Comparison of ENCODE assay signal across 8 mouse cellular contexts in the genomic region with DNA sequence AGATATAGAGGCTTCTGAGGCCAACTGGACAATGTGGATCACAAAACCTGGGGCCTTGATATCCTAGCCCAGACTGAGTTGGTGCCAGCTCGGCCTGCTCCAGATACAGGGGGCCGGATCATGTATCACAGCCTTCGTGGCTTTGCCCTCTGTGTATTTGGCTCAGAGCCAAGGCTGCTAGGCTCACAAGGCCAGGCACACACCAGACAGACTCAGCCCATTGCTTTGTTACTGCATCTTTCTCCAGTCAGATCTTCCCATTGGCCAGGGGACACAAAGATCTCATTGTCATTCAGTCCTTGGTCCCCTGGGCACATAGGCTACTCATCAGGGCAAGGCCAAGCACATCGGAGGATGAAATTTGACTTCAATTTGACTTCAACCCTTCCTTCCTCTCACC. TPM values are rescaled to one million over a fixed set of nuclear protein-coding genes. Genes with fewer than 3 reads are reported as not detected.
DNase-seq lines count a peak whose midpoint lies in the region; ATAC-seq and TF ChIP-seq lines count a peak whose summit lies in the region.

No protein-coding gene starts in this region.

- H3K4me3 ChIP-seq in kidney, embryonic 14.5 days (ENCODE audit: low read length): no peak overlapping the region
- H3K4me3 ChIP-seq in hindbrain, embryonic 12.5 days: no peak overlapping the region
- H3K4me3 ChIP-seq in midbrain, postnatal 0 days (ENCODE audit: low read depth, low read length): no peak overlapping the region

- no peaks in the 10 kb centered on the region for H3K36me3 ChIP-seq in kidney, embryonic 14.5 days (ENCODE audit: control insufficient read depth, insufficient read depth, low read length)
- H3K36me3 ChIP-seq in hindbrain, embryonic 12.5 days: no peaks in the 10 kb centered on the region
- H3K36me3 ChIP-seq in midbrain, postnatal 0 days (ENCODE audit: insufficient read depth, low read length): no peaks in the 10 kb centered on the region

- no peak overlapping the region for H3K9ac ChIP-seq in kidney, embryonic 14.5 days (ENCODE audit: low read depth, low read length)
- H3K9ac ChIP-seq in hindbrain, embryonic 12.5 days: no peak overlapping the region
- no peak overlapping the region for H3K9ac ChIP-seq in midbrain, postnatal 0 days (replicated peaks; ENCODE audit: low read length, poor library complexity, severe bottlenecking)

- H3K9me3 ChIP-seq in kidney, embryonic 14.5 days (ENCODE audit: control insufficient read depth, low read length): no peaks in the 10 kb centered on the region
- no peaks in the 10 kb centered on the region for H3K9me3 ChIP-seq in hindbrain, embryonic 12.5 days (replicated peaks)
- no peaks in the 10 kb centered on the region for H3K9me3 ChIP-seq in midbrain, postnatal 0 days (ENCODE audit: low read length)

- DNase-seq in kidney, adult 8-10 months: no peak
- peak; percentile 74 for DNase-seq in ZHBTc4 (ENCODE audit: low read depth, low spot score)
- DNase-seq in embryo, embryonic 11.5 days (ENCODE audit: low read depth, low spot score): peak; percentile 62
- peak; percentile 77 for DNase-seq in midbrain, postnatal 0 days (ENCODE audit: low spot score)
- no peak for DNase-seq in thymus, postnatal 10 days (ENCODE audit: low spot score in 2 of 2)

- peaks cover 51% of the 10 kb centered on the region for H3K4me1 ChIP-seq in kidney, embryonic 14.5 days (ENCODE audit: control insufficient read depth, insufficient read depth, low read length)
- H3K4me1 ChIP-seq in hindbrain, embryonic 12.5 days: peaks cover 68% of the 10 kb centered on the region
- 0 out of 2 replicates have a peak, but pooled peaks cover 5% of the 10 kb centered on the region for H3K4me1 ChIP-seq in midbrain, postnatal 0 days (ENCODE audit: insufficient read depth, low read length)

- 11% methylated on average over 4 of the region's 4 CpGs for WGBS in kidney, embryonic 14.5 days
- whole genome bisulfite sequencing in hindbrain, embryonic 12.5 days: 15% methylated on average over 4 of the region's 4 CpGs
- WGBS in midbrain, postnatal 0 days: 18% methylated on average over 4 of the region's 4 CpGs

- no peak overlapping the region for H3K4me2 ChIP-seq in kidney, embryonic 14.5 days (replicated peaks; ENCODE audit: low read depth, low read length)
- no peak overlapping the region; the same call in 1 of the 2 replicates for H3K4me2 ChIP-seq in hindbrain, embryonic 12.5 days (replicated peaks)
- no peak overlapping the region for H3K4me2 ChIP-seq in midbrain, postnatal 0 days (ENCODE audit: low read depth, low read length, poor library complexity, severe bottlenecking)

- peak; percentile 14; the same call in 1 of the 2 replicates for ATAC-seq in kidney, embryonic 14.5 days (ENCODE audit: low FRiP score, low TSS enrichment)
- peak; percentile 84 for ATAC-seq in hindbrain, embryonic 12.5 days (ENCODE audit: low FRiP score)
- ATAC-seq in midbrain, postnatal 0 days (ENCODE audit: low FRiP score): peak; percentile 64
- no peak for ATAC-seq in CD4-positive, CD25-positive, alpha-beta regulatory T cell, adult 4 months

- TF ChIP-seq CTCF in midbrain, postnatal 0 days (IDR thresholded peaks at IDR 0.05): no peak

- H3K27ac ChIP-seq in kidney, embryonic 14.5 days (ENCODE audit: low read depth, low read length): peak overlapping the region; percentile 55; the same call in 1 of the 2 replicates
- peak overlapping the region; percentile 80 for H3K27ac ChIP-seq in hindbrain, embryonic 12.5 days
- H3K27ac ChIP-seq in midbrain, postnatal 0 days (ENCODE audit: low read depth, low read length): 0 out of 2 replicates have a peak overlapping the region, but pooled peaks have one; percentile 26

- no peaks in the 10 kb centered on the region for H3K27me3 ChIP-seq in kidney, embryonic 14.5 days (ENCODE audit: control insufficient read depth, insufficient read depth, low read length)
- H3K27me3 ChIP-seq in hindbrain, embryonic 12.5 days: 0 out of 2 replicates have a peak, but pooled peaks cover 3% of the 10 kb centered on the region
- H3K27me3 ChIP-seq in midbrain, postnatal 0 days (ENCODE audit: insufficient read depth, low read length): no peaks in the 10 kb centered on the region

RNA-seq across cellular contexts. Expression of a gene that starts 0.8 kb away (rescaled TPM):
- 817 and 919 TPM in 2 replicates for polyA plus RNA-seq in kidney, embryonic 14.5 days (2014; fragmentation: Nextera tagmentation; extraction: Ambion mirVana)
- polyA plus RNA-seq in hindbrain, embryonic 12.5 days (2016; fragmentation: Nextera tagmentation; extraction: Ambion mirVana): 743 and 783 TPM in 2 replicates
- 261 and 313 TPM in 2 replicates for total RNA-seq in midbrain, postnatal 0 days (2014; rRNA removed)
- polyA plus RNA-seq in midbrain, postnatal 0 days (2015; fragmentation: Nextera tagmentation; extraction: Ambion mirVana): 570 and 625 TPM in 2 replicates
- polyA plus RNA-seq in CD4-positive, CD25-positive, alpha-beta regulatory T cell, adult 4 months (2017; shearing (Covaris generic)): under 1 TPM in 1 of 2 experiments, not detected in 1; 0.28 TPM

RNA-seq across cellular contexts. Expression of a gene that starts 37.3 kb away (rescaled TPM):
- polyA plus RNA-seq in kidney, embryonic 14.5 days (2014; fragmentation: Nextera tagmentation; extraction: Ambion mirVana): 389 and 470 TPM in 2 replicates
- polyA plus RNA-seq in hindbrain, embryonic 12.5 days (2016; fragmentation: Nextera tagmentation; extraction: Ambion mirVana): 236 and 284 TPM in 2 replicates
- total RNA-seq in midbrain, postnatal 0 days (2014; rRNA removed): 133 and 147 TPM in 2 replicates
- polyA plus RNA-seq in midbrain, postnatal 0 days (2015; fragmentation: Nextera tagmentation; extraction: Ambion mirVana): 235 and 252 TPM in 2 replicates
- 100 to 1,000 TPM; 157 to 199 TPM for polyA plus RNA-seq in CD4-positive, CD25-positive, alpha-beta regulatory T cell, adult 4 months (2017; shearing (Covaris generic))

RNA-seq across cellular contexts. Expression of a gene that starts 45.7 kb away (rescaled TPM):
- polyA plus RNA-seq in kidney, embryonic 14.5 days (2014; fragmentation: Nextera tagmentation; extraction: Ambion mirVana): 151 and 230 TPM in 2 replicates
- 184 and 189 TPM in 2 replicates for polyA plus RNA-seq in hindbrain, embryonic 12.5 days (2016; fragmentation: Nextera tagmentation; extraction: Ambion mirVana)
- total RNA-seq in midbrain, postnatal 0 days (2014; rRNA removed): 59.2 and 63.2 TPM in 2 replicates
- 63.5 and 67.4 TPM in 2 replicates for polyA plus RNA-seq in midbrain, postnatal 0 days (2015; fragmentation: Nextera tagmentation; extraction: Ambion mirVana)
- polyA plus RNA-seq in CD4-positive, CD25-positive, alpha-beta regulatory T cell, adult 4 months (2017; shearing (Covaris generic)): 10 to 100 TPM; 61.1 to 74.7 TPM

Comparison
In these comparisons a context has a peak if more than half of its experiments do, and no peak if none do; other contexts are left out.
1. H3K27ac ChIP-seq: peak in every context shown above with its lines; median percentile 80 in hindbrain, embryonic 12.5 days; 55 in kidney, embryonic 14.5 days; 26 in midbrain, postnatal 0 days.
2. DNase-seq: peak in ZHBTc4 (single experiment), embryo, embryonic 11.5 days (single experiment) and midbrain, postnatal 0 days (single experiment); none in kidney, adult 8-10 months (0 of 2) and thymus, postnatal 10 days (0 of 2).
3. RNA of a gene that starts 0.8 kb away (polyA plus RNA-seq): 817 to 919 TPM in kidney, embryonic 14.5 days, 743 to 783 TPM in hindbrain, embryonic 12.5 days and 570 to 625 TPM in midbrain, postnatal 0 days; 0.28 TPM in CD4-positive, CD25-positive, alpha-beta regulatory T cell, adult 4 months; every median in the first group is over 100 times any median in the second.